Mouse (Mus musculus) lung, postnatal 0 days (tissue): Measurements from ENCODE around the gene Ms4a12. TPM values are rescaled to one million over a fixed set of nuclear protein-coding genes. Genes with fewer than 3 reads are reported as not detected.

Source experiments
- ATAC-seq: fragments of 200-750 bp; cut with Nextera tagmentation; 2 replicates; pipeline ENCODE4 v1.8.0; 2017; ENCODE audit warnings: moderate library complexity
- DNase-seq: peaks from one replicate; pipeline ENCODE4 v3.0.0-alpha.2; 2016; ENCODE audit warnings: low spot score
- H3K27ac ChIP-seq: fragments of 300-500 bp; sonication (generic); 2 replicates; pipeline ENCODE4 v1.5.1; 2014; ENCODE audit warnings: antibody characterized with exemption, mild to moderate bottlenecking, low read length, mixed read lengths
- H3K27me3 ChIP-seq: fragments of 300-500 bp; sonication (generic); replicated peaks from 2 replicates; pipeline ENCODE4 v1.6.1; 2014; ENCODE audit warnings: low read length, mixed read lengths; ENCODE audit not compliant: insufficient read depth
- H3K36me3 ChIP-seq: fragments of 300-500 bp; sonication (generic); 2 replicates; pipeline ENCODE4 v1.6.1; 2014; ENCODE audit warnings: low read length, mixed read lengths; ENCODE audit not compliant: insufficient read depth
- H3K4me1 ChIP-seq: fragments of 300-500 bp; sonication (generic); 2 replicates; pipeline ENCODE4 v1.6.1; 2014; ENCODE audit warnings: antibody characterized with exemption, low read depth, low read length, mixed read lengths; ENCODE audit not compliant: insufficient read depth
- H3K4me2 ChIP-seq: fragments of 300-500 bp; sonication (generic); replicated peaks from 2 replicates; pipeline ENCODE4 v1.6.1; 2014; ENCODE audit warnings: low read depth, mild to moderate bottlenecking, low read length, moderate library complexity, mixed read lengths
- H3K4me3 ChIP-seq: fragments of 300-500 bp; sonication (generic); 2 replicates; pipeline ENCODE4 v1.5.1; 2014; ENCODE audit warnings: low read depth, low read length
- H3K9ac ChIP-seq: fragments of 300-500 bp; sonication (generic); replicated peaks from 2 replicates; pipeline ENCODE4 v1.6.1; 2014; ENCODE audit warnings: low read depth, mild to moderate bottlenecking
- H3K9me3 ChIP-seq: fragments of 300-500 bp; sonication (generic); 2 replicates; pipeline ENCODE4 v1.6.1; 2016; ENCODE audit warnings: low read length, mixed read lengths
- CTCF ChIP-seq: IDR thresholded peaks from 2 replicates; pipeline ENCODE4 v1.5.1; 2016; ENCODE audit warnings: antibody characterized with exemption, mild to moderate bottlenecking
- EP300 ChIP-seq: IDR thresholded peaks from 2 replicates; pipeline ENCODE4 v1.6.1; 2016; ENCODE audit warnings: antibody characterized with exemption, mild to moderate bottlenecking, control low read depth
- WGBS: fragments of 180-500 bp; shearing (Covaris S2); extraction: QIAGEN DNeasy Blood & Tissue Kit; methylation state at CpG from one replicate; pipeline ENCODE4 v1.1.7; 2014; 5-methylcytosine and 5-hydroxymethylcytosine counted together
- polyA plus RNA-seq: library from polyadenylated mRNA; unstranded; fragments of >200 nt; fragmentation: Nextera tagmentation; extraction: Ambion mirVana; gene quantifications from 2 replicates; pipeline ENCODE4 v1.2.1, GENCODE M21; 2015

Gene Ms4a12
- polyA plus RNA-seq, result not detected in 2 replicates

DNA sequence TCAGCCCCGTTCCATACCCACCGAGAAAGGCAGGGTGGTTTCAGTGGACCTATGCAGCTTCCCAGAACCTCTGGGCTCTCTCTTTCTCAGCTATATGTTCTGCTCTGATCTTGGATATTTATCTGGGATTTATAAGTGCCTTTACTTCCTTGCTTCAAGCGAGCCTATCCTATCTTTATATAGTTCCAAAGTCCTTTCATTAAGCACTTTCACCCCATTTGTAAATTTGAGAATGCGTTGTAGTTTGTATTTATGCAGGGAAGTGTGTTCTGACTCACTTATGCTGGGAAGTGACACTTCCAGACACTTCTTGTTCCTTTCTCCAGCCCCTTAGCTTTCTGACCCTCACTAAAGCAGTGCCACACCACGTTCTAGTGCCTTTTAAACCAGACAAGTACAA is at the start of gene Ms4a12:
Ms4a12 (minus strand) TSS at position 101 of the 400 bp plus-strand sequence.
- no peak within 1 kb of the TSS for H3K9ac ChIP-seq
- H3K4me1 ChIP-seq, result no peaks in the 10 kb centered on the region
- H3K4me3 ChIP-seq, result no peak within 1 kb of the TSS
- no peak within 1 kb of the TSS for H3K4me2 ChIP-seq
- H3K27ac ChIP-seq, result no peak within 1 kb of the TSS
- no peaks in the 10 kb centered on the region for H3K9me3 ChIP-seq
- 47% methylated on average over 5 of the region's 5 CpGs for WGBS
- DNase-seq (no peak), ATAC-seq (no peak)
- no peaks in the 10 kb centered on the region for H3K36me3 ChIP-seq
- no peak for TF ChIP-seq EP300
- TF ChIP-seq CTCF, result no peak
- no peaks in the 10 kb centered on the region for H3K27me3 ChIP-seq

- H3K27me3 ChIP-seq, result no peaks in the 10 kb centered on the region
- H3K27ac ChIP-seq, result no peak overlapping the region
- TF ChIP-seq CTCF (no peak), EP300 (no peak)
- H3K9ac ChIP-seq, result no peak overlapping the region
- no peaks in the 10 kb centered on the region for H3K4me1 ChIP-seq
- H3K4me2 ChIP-seq, result no peak overlapping the region
- WGBS, result 90% methylated on average over 3 of the region's 3 CpGs
- DNase-seq, result no peak
- no peak for ATAC-seq
- no peaks in the 10 kb centered on the region for H3K36me3 ChIP-seq
- no peak overlapping the region for H3K4me3 ChIP-seq
- no peaks in the 10 kb centered on the region for H3K9me3 ChIP-seq
Measured at GRCm38 (mm10) chr19:11280223-11280622, 48.0 kb upstream of the Ms4a12 start.

DNA sequence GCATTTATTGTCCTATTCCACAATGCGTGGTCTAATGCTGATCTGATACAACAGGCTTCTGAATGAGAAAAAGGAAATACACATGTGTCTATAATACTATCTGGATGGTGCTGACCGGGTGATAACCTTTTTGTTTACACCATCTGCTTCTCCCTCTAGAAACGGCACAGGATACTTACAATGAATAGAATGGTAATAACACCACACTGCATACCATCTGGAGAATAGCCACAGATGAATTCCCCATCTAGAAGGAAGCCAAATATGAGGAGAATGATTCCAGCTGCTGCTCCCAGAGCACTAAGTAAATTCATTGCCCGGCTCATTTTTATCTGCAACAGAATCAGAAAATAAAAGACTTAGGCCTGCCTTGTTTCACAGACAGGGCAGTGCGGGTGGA is 44.2 kb upstream of the Ms4a12 start:
- no peak overlapping the region for H3K4me3 ChIP-seq
- no peak for TF ChIP-seq EP300
- no peak for TF ChIP-seq CTCF
- no peaks in the 10 kb centered on the region for H3K36me3 ChIP-seq
- ATAC-seq, result no peak
- H3K27me3 ChIP-seq, result no peaks in the 10 kb centered on the region
- 23% methylated on average over 5 of the region's 5 CpGs for WGBS
- no peaks in the 10 kb centered on the region for H3K4me1 ChIP-seq
- no peak overlapping the region for H3K9ac ChIP-seq
- no peak overlapping the region for H3K27ac ChIP-seq
- H3K4me2 ChIP-seq, result no peak overlapping the region
- peak; percentile 14 for DNase-seq
- H3K9me3 ChIP-seq, result no peaks in the 10 kb centered on the region

GRCm38 (mm10) chr19:11266956-11267355 is 34.7 kb upstream of the Ms4a12 start:
- H3K4me1 ChIP-seq, result no peaks in the 10 kb centered on the region
- ATAC-seq (no peak), DNase-seq (no peak)
- H3K36me3 ChIP-seq, result no peaks in the 10 kb centered on the region
- H3K9me3 ChIP-seq, result no peaks in the 10 kb centered on the region
- no peak overlapping the region for H3K4me3 ChIP-seq
- H3K27me3 ChIP-seq, result no peaks in the 10 kb centered on the region
- 72% methylated on average over 4 of the region's 4 CpGs for WGBS
- no peak overlapping the region for H3K27ac ChIP-seq
- H3K9ac ChIP-seq, result no peak overlapping the region
- TF ChIP-seq CTCF (no peak), EP300 (no peak)
- no peak overlapping the region for H3K4me2 ChIP-seq

- H3K4me1 ChIP-seq, result no peaks in the 10 kb centered on the region
- H3K4me3 ChIP-seq, result no peak within 1 kb of the TSS
- H3K4me2 ChIP-seq, result no peak within 1 kb of the TSS
- H3K36me3 ChIP-seq, result no peaks in the 10 kb centered on the region
- no peaks in the 10 kb centered on the region for H3K27me3 ChIP-seq
- ATAC-seq (no peak), DNase-seq (no peak)
- 71% methylated on average over 8 of the region's 8 CpGs for WGBS
- TF ChIP-seq EP300 (no peak), CTCF (no peak)
- no peaks in the 10 kb centered on the region for H3K9me3 ChIP-seq
- no peak within 1 kb of the TSS for H3K9ac ChIP-seq
- H3K27ac ChIP-seq, result no peak within 1 kb of the TSS
Measured at GRCm38 (mm10) chr19:11266052-11266845, 34.0 kb upstream of the Ms4a12 start, which contains the start of gene Ms4a1. TSS of gene Ms4a1 (minus strand) at chr19:11266241.

- Histone ChIP-seq H3K36me3 (no peaks in the 10 kb centered on the region), H3K27me3 (no peaks in the 10 kb centered on the region), H3K27ac (no peak overlapping the region), H3K9me3 (no peaks in the 10 kb centered on the region), H3K4me3 (no peak overlapping the region), H3K4me1 (no peaks in the 10 kb centered on the region), H3K9ac (no peak overlapping the region), H3K4me2 (no peak overlapping the region)
- DNase-seq (no peak), ATAC-seq (no peak)
- WGBS, result 75% methylated on average over 9 of the region's 9 CpGs
- TF ChIP-seq EP300 (no peak), CTCF (no peak)
Measured at GRCm38 (mm10) chr19:11264602-11265185, 32.4 kb upstream of the Ms4a12 start.
